Mouse (Mus musculus): ENCODE data around the gene Tipin. TPM values are rescaled to one million over a fixed set of nuclear protein-coding genes. Genes with fewer than 3 reads are reported as not detected.

The Tipin gene
- 168 and 193 TPM in 2 replicates for polyA plus RNA-seq (2015; fragmentation: Nextera tagmentation; extraction: Ambion mirVana)

- ATAC-seq (replicated peaks; ENCODE audit: low FRiP score, low read depth) (peak; percentile 92), DNase-seq (ENCODE audit: low spot score) (peak; percentile 98)
- H3K9ac ChIP-seq (ENCODE audit: low read depth, low read length): peak within 1 kb of the TSS; percentile 74
- peak within 1 kb of the TSS; percentile 57 for H3K4me3 ChIP-seq (replicated peaks; ENCODE audit: low read depth, low read length)
- no peak for TF ChIP-seq CTCF (IDR thresholded peaks at IDR 0.05; ENCODE audit: low read depth)
- no peaks in the 10 kb centered on the region for H3K9me3 ChIP-seq (replicated peaks; ENCODE audit: low read length)
- H3K36me3 ChIP-seq (ENCODE audit: insufficient read depth, low read length): no peaks in the 10 kb centered on the region
- H3K27me3 ChIP-seq (ENCODE audit: insufficient read depth, low read length): no peaks in the 10 kb centered on the region
- WGBS: 1% methylated on average over 46 of the region's 46 CpGs
- peak within 1 kb of the TSS; percentile 60 for H3K4me2 ChIP-seq (ENCODE audit: low read length)
- H3K4me1 ChIP-seq (replicated peaks; ENCODE audit: insufficient read depth, low read length): peaks cover 5% of the 10 kb centered on the region; the same call in 1 of the 2 replicates
- H3K27ac ChIP-seq: peak within 1 kb of the TSS; percentile 79
These were observed at the start of gene Tipin for GRCm38 (mm10) chr9:64281105-64281780. TSS of gene Tipin (plus strand) at chr9:64281581.

DNA sequence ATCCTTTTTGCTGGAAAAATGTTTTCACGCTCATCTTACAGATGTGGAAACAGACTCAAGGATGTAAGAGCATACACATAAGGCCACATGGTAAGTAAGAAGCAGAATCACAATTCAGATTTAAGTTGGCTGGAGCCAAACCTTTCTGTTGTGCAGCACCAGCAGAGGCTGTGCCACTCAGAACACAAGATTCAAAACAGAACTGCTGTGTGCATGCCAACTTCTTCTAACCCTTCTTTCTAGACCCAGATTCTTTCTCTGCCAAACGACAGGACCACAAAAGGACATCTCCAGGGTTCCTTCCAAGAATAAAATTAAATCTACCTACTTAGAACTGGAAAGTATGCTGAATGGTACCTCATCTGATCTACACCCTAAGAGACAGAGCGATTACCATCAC lies 49.7 kb upstream of the Tipin start:
- Histone ChIP-seq H3K27me3 (ENCODE audit: insufficient read depth, low read length) (no peaks in the 10 kb centered on the region), H3K4me1 (replicated peaks; ENCODE audit: insufficient read depth, low read length) (peaks cover 29% of the 10 kb centered on the region)
- no peak for TF ChIP-seq CTCF (IDR thresholded peaks at IDR 0.05; ENCODE audit: low read depth)

DNA sequence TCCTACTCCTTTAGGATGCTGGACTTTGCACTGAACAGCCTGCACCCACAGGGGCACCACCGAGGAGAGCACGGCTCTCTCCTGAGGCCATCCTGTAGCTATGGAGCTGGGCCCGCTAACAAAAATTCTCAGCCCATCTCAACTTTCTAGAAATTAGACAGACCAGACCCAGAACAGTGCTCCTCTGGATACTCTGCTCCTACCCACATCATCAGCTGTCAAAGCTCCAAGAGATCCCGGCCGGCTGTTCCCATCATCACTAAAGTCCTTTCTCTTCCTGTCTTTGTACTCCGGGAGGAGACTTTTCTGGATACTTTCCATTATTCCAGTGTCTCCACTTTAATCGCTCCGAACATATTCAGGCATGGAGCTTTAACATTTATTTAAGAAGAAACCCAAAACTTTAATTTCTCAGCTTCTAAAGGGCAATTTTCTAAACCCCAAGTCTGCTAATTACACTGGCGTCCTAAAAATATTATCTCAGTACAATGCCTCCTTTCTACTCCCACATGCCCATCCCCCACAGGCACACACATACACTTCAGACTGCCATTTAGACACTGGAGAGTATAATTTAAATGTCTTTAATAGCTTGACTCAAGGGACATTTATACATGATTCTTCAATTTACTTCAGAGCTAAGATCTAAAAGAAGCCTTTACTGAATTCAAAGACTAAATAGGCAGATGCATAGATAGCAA lies 49.0 kb upstream of the Tipin start:
- Histone ChIP-seq H3K27ac (peak overlapping the region; percentile 51; the same call in 1 of the 2 replicates), H3K4me3 (replicated peaks; ENCODE audit: low read depth, low read length) (no peak overlapping the region), H3K36me3 (ENCODE audit: insufficient read depth, low read length) (no peaks in the 10 kb centered on the region), H3K9me3 (replicated peaks; ENCODE audit: low read length) (no peaks in the 10 kb centered on the region), H3K9ac (ENCODE audit: low read depth, low read length) (no peak overlapping the region), H3K4me2 (ENCODE audit: low read length) (0 out of 2 replicates have a peak overlapping the region, but pooled peaks have one; percentile 11), H3K27me3 (ENCODE audit: insufficient read depth, low read length) (no peaks in the 10 kb centered on the region), H3K4me1 (replicated peaks; ENCODE audit: insufficient read depth, low read length) (peaks cover 29% of the 10 kb centered on the region)
- ATAC-seq (replicated peaks; ENCODE audit: low FRiP score, low read depth): no peak
- TF ChIP-seq CTCF (IDR thresholded peaks at IDR 0.05; ENCODE audit: low read depth): no peak
- 26% methylated on average over 9 of the region's 9 CpGs for WGBS
- peak; percentile 84 for DNase-seq (ENCODE audit: low spot score)

More for the DNA sequence above, 49.7 kb upstream of the Tipin start:
- H3K4me3 ChIP-seq (replicated peaks; ENCODE audit: low read depth, low read length): no peak overlapping the region
- DNase-seq (ENCODE audit: low spot score): no peak
- H3K4me2 ChIP-seq (ENCODE audit: low read length): no peak overlapping the region
- WGBS: 73% methylated on average over 3 of the region's 3 CpGs
- H3K9ac ChIP-seq (ENCODE audit: low read depth, low read length): no peak overlapping the region
- no peaks in the 10 kb centered on the region for H3K36me3 ChIP-seq (ENCODE audit: insufficient read depth, low read length)
- peak overlapping the region; percentile 51; the same call in 1 of the 2 replicates for H3K27ac ChIP-seq
- ATAC-seq (replicated peaks; ENCODE audit: low FRiP score, low read depth): no peak
- no peaks in the 10 kb centered on the region for H3K9me3 ChIP-seq (replicated peaks; ENCODE audit: low read length)

GRCm38 (mm10) chr9:64233656-64234055 lies 47.7 kb upstream of the Tipin start:
- peak; percentile 93 for DNase-seq (ENCODE audit: low spot score)
- ATAC-seq (replicated peaks; ENCODE audit: low FRiP score, low read depth): no peak
- no peak overlapping the region for H3K4me3 ChIP-seq (replicated peaks; ENCODE audit: low read depth, low read length)
- H3K9me3 ChIP-seq (replicated peaks; ENCODE audit: low read length): no peaks in the 10 kb centered on the region
- WGBS: 37% methylated on average over 5 of the region's 5 CpGs
- TF ChIP-seq CTCF (IDR thresholded peaks at IDR 0.05; ENCODE audit: low read depth): no peak
- peak overlapping the region; percentile 60 for H3K27ac ChIP-seq
- peaks cover 29% of the 10 kb centered on the region for H3K4me1 ChIP-seq (replicated peaks; ENCODE audit: insufficient read depth, low read length)
- no peak overlapping the region for H3K4me2 ChIP-seq (ENCODE audit: low read length)
- H3K9ac ChIP-seq (ENCODE audit: low read depth, low read length): no peak overlapping the region
- H3K27me3 ChIP-seq (ENCODE audit: insufficient read depth, low read length): no peaks in the 10 kb centered on the region
- H3K36me3 ChIP-seq (ENCODE audit: insufficient read depth, low read length): no peaks in the 10 kb centered on the region

DNA sequence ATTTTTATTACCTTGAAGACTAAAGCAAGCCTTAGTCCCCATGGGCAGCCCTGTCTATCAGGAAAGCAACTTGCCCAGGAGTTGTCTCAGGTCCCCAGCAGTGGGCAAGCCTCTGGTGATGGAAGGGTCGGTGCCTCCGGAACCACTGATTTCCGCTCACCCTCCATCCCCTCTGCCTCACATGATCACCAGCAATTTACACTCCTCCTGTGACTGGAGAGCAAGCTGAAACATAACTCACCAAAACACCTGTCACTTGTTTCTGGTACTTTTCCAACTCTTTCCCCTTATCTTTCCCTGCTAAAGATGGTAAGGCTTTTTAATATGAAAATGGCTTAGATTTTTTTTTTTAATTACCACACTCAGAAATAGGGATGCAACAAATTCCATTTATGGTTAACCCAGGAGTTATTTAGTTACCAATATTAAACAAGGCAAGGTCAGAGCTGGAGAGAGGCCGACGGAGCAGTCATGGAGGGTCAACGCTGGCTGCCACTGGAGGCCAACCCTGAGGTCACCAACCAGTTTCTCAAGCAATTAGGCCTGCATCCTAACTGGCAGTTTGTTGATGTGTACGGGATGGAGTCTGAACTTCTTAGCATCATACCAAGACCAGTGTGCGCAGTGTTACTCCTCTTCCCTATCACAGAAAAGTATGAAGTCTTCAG lies 46.5 kb upstream of the Tipin start, which contains the start of gene Uchl4:
Gene Uchl4, plus strand, starts transcription at position 434 of the 668 bp plus-strand sequence.
- ATAC-seq (replicated peaks; ENCODE audit: low FRiP score, low read depth): no peak

DNA sequence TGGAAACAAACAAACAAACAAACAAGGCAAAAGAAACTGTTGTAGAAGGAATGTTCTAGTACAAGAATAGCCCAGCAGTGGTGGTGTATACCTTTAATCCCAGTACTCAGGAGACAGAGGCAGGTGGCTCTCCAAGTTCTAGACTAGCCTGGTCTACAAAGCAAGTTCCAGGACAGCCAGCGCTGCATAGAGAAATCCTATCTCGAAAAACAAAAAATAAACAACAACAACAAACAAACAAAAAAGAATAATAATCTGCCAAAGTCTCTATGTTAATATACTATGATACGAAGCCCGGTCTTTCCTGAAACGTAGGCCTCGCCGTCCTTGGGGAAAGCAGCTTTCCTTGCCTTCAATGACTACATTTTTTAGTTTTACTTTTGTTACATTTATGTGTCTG lies 45.3 kb upstream of the Tipin start:
- ATAC-seq (replicated peaks; ENCODE audit: low FRiP score, low read depth) (no peak), DNase-seq (ENCODE audit: low spot score) (no peak)
- Histone ChIP-seq H3K9ac (ENCODE audit: low read depth, low read length) (no peak overlapping the region), H3K27me3 (ENCODE audit: insufficient read depth, low read length) (no peaks in the 10 kb centered on the region), H3K36me3 (ENCODE audit: insufficient read depth, low read length) (no peaks in the 10 kb centered on the region), H3K9me3 (replicated peaks; ENCODE audit: low read length) (no peaks in the 10 kb centered on the region), H3K4me1 (replicated peaks; ENCODE audit: insufficient read depth, low read length) (peaks cover 30% of the 10 kb centered on the region), H3K4me3 (replicated peaks; ENCODE audit: low read depth, low read length) (no peak overlapping the region), H3K27ac (no peak overlapping the region), H3K4me2 (ENCODE audit: low read length) (no peak overlapping the region)
- no peak for TF ChIP-seq CTCF (IDR thresholded peaks at IDR 0.05; ENCODE audit: low read depth)
- WGBS: 98% methylated on average over 7 of the region's 7 CpGs

More for the DNA sequence above, 46.5 kb upstream of the Tipin start, which contains the start of gene Uchl4:
- WGBS: 38% methylated on average over 8 of the region's 8 CpGs
- H3K27me3 ChIP-seq (ENCODE audit: insufficient read depth, low read length): no peaks in the 10 kb centered on the region
- H3K4me2 ChIP-seq (ENCODE audit: low read length): no peak within 1 kb of the TSS
- no peak for TF ChIP-seq CTCF (IDR thresholded peaks at IDR 0.05; ENCODE audit: low read depth)
- peak within 1 kb of the TSS; percentile 60 for H3K27ac ChIP-seq
- peaks cover 29% of the 10 kb centered on the region for H3K4me1 ChIP-seq (replicated peaks; ENCODE audit: insufficient read depth, low read length)
- no peak within 1 kb of the TSS for H3K9ac ChIP-seq (ENCODE audit: low read depth, low read length)
- H3K9me3 ChIP-seq (replicated peaks; ENCODE audit: low read length): no peaks in the 10 kb centered on the region
- H3K36me3 ChIP-seq (ENCODE audit: insufficient read depth, low read length): no peaks in the 10 kb centered on the region
- DNase-seq (ENCODE audit: low spot score): no peak
- no peak within 1 kb of the TSS for H3K4me3 ChIP-seq (replicated peaks; ENCODE audit: low read depth, low read length)
